Mouse (Mus musculus) thymus, adult 2 months (tissue): ENCODE data around the gene Cstad.

Experiments used
- CTCF ChIP-seq: fragments of 200-500 bp; IDR thresholded peaks from 2 replicates; pipeline ENCODE4 v1.5.1; 2012; ENCODE audit warnings: mild to moderate bottlenecking, control low read depth, low read length, moderate library complexity, borderline replicate concordance; ENCODE audit not compliant: control insufficient read depth, poor library complexity, insufficient read depth; ENCODE audit errors: extremely low read depth
- POLR2A ChIP-seq: fragments of 200-500 bp; IDR thresholded peaks from 2 replicates; pipeline ENCODE4 v1.6.1; 2012; ENCODE audit warnings: mild to moderate bottlenecking, low read length, control low read depth, moderate library complexity; ENCODE audit not compliant: control insufficient read depth, poor library complexity, insufficient read depth; ENCODE audit errors: extremely low read depth

GRCm38 (mm10) chr2:30625296-30625826 lies 30.5 kb downstream of the Cstad start:
- TF ChIP-seq CTCF (no peak), POLR2A (no peak)
